Comparison of ENCODE assay signal across 23 mouse cellular contexts in the genomic region with DNA sequence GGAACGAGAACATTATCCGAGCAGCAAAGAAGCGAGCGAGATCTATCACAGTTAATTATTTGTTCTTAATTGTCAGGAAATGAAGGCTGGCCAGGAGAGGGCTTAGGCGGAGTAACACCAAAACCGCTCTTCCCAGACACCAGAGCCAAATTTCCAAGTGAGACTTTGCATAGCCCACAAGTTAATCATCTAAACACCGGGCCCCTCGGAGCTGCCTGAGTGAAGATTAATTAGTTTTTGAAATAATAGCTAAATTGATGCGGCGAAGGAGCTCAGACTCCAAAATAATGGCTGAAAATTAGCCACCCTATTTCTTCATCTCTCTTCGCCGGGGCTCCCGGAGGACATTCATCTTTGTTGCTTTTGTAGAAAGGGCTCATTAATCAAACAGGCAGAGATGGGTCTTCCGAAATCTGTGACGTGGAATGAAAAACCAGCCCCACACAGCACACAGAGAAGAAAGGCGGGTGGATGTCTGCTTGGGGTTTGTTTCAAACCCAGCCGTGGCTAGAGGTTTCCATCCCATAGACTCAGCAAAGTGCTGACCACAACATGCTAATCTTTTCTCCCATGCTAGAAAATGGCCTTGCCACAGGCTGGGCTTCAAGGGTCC.
A peak's percentile ranks its signal among the peaks of the same experiment; 100 is the strongest.
DNase-seq lines count a peak whose midpoint lies in the region; ATAC-seq lines count a peak whose summit lies in the region.
"Had no signal": no experiment of that assay in that cellular context is flagged by ENCODE, and none has a peak within 500 bp of the region (broad histone marks: within the 10 kb centered on the region; RNA-seq: fewer than 3 reads in every experiment).

No protein-coding gene starts in this region.

- H3K9me3 ChIP-seq in hindbrain, embryonic 14.5 days (ENCODE audit: control insufficient read depth, low read length) = no peaks in the 10 kb centered on the region
- H3K9me3 ChIP-seq in neural tube, embryonic 15.5 days (replicated peaks) = no peaks in the 10 kb centered on the region
- H3K9me3 ChIP-seq: embryonic facial prominence, embryonic 15.5 days; limb, embryonic 10.5 days; midbrain, embryonic 12.5 days had no signal

- H3K9ac ChIP-seq in hindbrain, embryonic 14.5 days = no peak overlapping the region
- H3K9ac ChIP-seq in neural tube, embryonic 15.5 days (replicated peaks) = no peak overlapping the region
- H3K9ac ChIP-seq: embryonic facial prominence, embryonic 15.5 days; liver, postnatal 0 days; midbrain, embryonic 12.5 days had no signal

- 40% methylated on average over 17 of the region's 17 CpGs for WGBS in hindbrain, embryonic 14.5 days
- WGBS in neural tube, embryonic 15.5 days = 24% methylated on average over 17 of the region's 17 CpGs

- peak; percentile 8 for DNase-seq in embryo, embryonic 10.5 days (ENCODE audit: low spot score)
- no peak for DNase-seq in embryo, embryonic 9.5 days (ENCODE audit: extremely low spot score)
- DNase-seq in retina, postnatal 1 day = peak; percentile 29
- no peak for DNase-seq in retina, embryonic 14.5 days (ENCODE audit: low spot score)
- DNase-seq in hindbrain, embryonic 14.5 days (ENCODE audit: low spot score) = peak; percentile 62
- no peak for DNase-seq in B cell, adult 2 months
- no peak for DNase-seq in left cerebral cortex, adult 11 months (ENCODE audit: low spot score)
- DNase-seq: adrenal gland, postnatal 36 days; cerebellum, adult 9-10 months; gastrocnemius, adult 2 months; heart, postnatal 14 days; kidney, adult 9 months; kidney, postnatal 36 days; liver, postnatal 0 days; lung, postnatal 10 days; right cerebral cortex, postnatal 4 days; thymus, adult 2 months had no signal

- 0 out of 2 replicates have a peak, but pooled peaks cover 5% of the 10 kb centered on the region for H3K4me1 ChIP-seq in hindbrain, embryonic 14.5 days (replicated peaks; ENCODE audit: control insufficient read depth, insufficient read depth, low read length)
- peaks cover 8% of the 10 kb centered on the region; the same call in 1 of the 2 replicates for H3K4me1 ChIP-seq in neural tube, embryonic 15.5 days
- H3K4me1 ChIP-seq: embryonic facial prominence, embryonic 15.5 days had no signal

- peak overlapping the region; percentile 15; the same call in 1 of the 2 replicates for H3K4me2 ChIP-seq in hindbrain, embryonic 14.5 days (replicated peaks)
- peak overlapping the region; percentile 35 for H3K4me2 ChIP-seq in neural tube, embryonic 15.5 days
- H3K4me2 ChIP-seq: embryonic facial prominence, embryonic 15.5 days; heart, embryonic 11.5 days; midbrain, embryonic 12.5 days had no signal

- no peak overlapping the region for H3K4me3 ChIP-seq in hindbrain, embryonic 14.5 days (replicated peaks; ENCODE audit: low read length)
- no peak overlapping the region for H3K4me3 ChIP-seq in neural tube, embryonic 15.5 days (replicated peaks)
- H3K4me3 ChIP-seq: embryonic facial prominence, embryonic 15.5 days; gastrocnemius, adult 2 months; limb, embryonic 10.5 days; midbrain, embryonic 12.5 days had no signal

- no peak; the same call in 1 of the 2 replicates for ATAC-seq in hindbrain, embryonic 14.5 days (ENCODE audit: low FRiP score)
- ATAC-seq in neural tube, embryonic 15.5 days (ENCODE audit: low FRiP score) = no peak
- ATAC-seq: CD4-positive, CD25-positive, alpha-beta regulatory T cell, adult 4 months; liver, postnatal 0 days had no signal

- no peaks in the 10 kb centered on the region for H3K36me3 ChIP-seq in hindbrain, embryonic 14.5 days (replicated peaks; ENCODE audit: control insufficient read depth, insufficient read depth)
- H3K36me3 ChIP-seq in neural tube, embryonic 15.5 days = no peaks in the 10 kb centered on the region
- H3K36me3 ChIP-seq: embryonic facial prominence, embryonic 15.5 days; limb, embryonic 10.5 days; midbrain, embryonic 12.5 days had no signal

- H3K27ac ChIP-seq in hindbrain, embryonic 14.5 days = peak overlapping the region; percentile 45; the same call in 1 of the 2 replicates
- no peak overlapping the region for H3K27ac ChIP-seq in neural tube, embryonic 15.5 days (replicated peaks)
- H3K27ac ChIP-seq: embryonic facial prominence, embryonic 15.5 days; gastrocnemius, adult 2 months; limb, embryonic 10.5 days; midbrain, embryonic 12.5 days had no signal

- H3K27me3 ChIP-seq in hindbrain, embryonic 14.5 days (ENCODE audit: control insufficient read depth, insufficient read depth, low read length) = no peaks in the 10 kb centered on the region
- no peaks in the 10 kb centered on the region for H3K27me3 ChIP-seq in neural tube, embryonic 15.5 days (replicated peaks)
- H3K27me3 ChIP-seq: embryonic facial prominence, embryonic 15.5 days; midbrain, embryonic 12.5 days had no signal

Comparison
In these comparisons a context has a peak if more than half of its experiments do, and no peak if none do; other contexts are left out.
1. DNase-seq: peak in embryo, embryonic 10.5 days (single experiment), retina, postnatal 1 day (single experiment) and hindbrain, embryonic 14.5 days (single experiment); none in embryo, embryonic 9.5 days (single experiment), retina, embryonic 14.5 days (single experiment), B cell, adult 2 months (0 of 2) and left cerebral cortex, adult 11 months (single experiment).